Mouse (Mus musculus) cerebellum, postnatal 10 days (tissue): ENCODE measurements around the gene Vcl.

Experiments
- DNase-seq, 2 experiments: peaks; one replicate each; pipeline ENCODE4 v3.0.0; 2021; ENCODE audit warnings: mixed read lengths in 2 of 2

The Vcl gene

DNA sequence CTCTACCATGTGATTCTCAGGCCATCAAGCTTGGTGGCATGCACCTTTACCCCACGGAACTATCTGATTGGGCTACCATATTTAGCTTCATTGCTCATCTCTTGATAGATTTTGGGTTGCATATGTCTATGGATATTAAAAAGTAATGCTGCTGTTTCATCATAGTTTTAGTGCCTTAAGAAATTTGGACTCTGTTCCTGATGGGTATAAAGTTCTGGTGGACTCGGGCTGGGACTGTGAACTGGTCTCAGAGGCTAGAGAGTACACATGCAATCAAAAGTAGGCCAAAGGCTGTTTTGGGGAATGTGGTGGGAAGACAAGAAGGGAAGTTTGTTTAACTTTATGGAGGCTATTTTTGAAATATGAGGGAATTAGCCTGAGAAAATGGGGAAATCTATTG is 16.1 kb downstream of the Vcl start:
- no peak for DNase-seq

DNA sequence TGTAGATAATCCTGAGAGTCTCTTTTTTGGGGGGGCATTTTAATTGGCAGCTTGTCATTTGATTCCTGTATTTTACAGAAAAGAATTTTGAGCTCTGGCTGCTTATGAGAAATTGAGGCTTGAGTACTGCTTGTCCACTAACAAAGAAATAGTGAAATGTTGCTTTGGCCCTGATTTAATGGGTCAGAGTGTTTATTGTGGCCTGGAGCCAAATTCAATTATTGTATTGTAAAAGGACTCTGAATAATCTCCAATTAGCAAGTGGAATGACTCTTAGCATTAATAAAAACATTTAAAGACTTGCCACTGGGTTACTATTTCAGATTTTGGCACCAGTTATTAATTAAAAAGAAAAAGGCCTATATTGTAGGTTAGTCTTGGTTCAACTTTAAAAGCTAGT is 26.8 kb downstream of the Vcl start:
- DNase-seq: peak in 1 of 2 experiments; percentile 8

DNA sequence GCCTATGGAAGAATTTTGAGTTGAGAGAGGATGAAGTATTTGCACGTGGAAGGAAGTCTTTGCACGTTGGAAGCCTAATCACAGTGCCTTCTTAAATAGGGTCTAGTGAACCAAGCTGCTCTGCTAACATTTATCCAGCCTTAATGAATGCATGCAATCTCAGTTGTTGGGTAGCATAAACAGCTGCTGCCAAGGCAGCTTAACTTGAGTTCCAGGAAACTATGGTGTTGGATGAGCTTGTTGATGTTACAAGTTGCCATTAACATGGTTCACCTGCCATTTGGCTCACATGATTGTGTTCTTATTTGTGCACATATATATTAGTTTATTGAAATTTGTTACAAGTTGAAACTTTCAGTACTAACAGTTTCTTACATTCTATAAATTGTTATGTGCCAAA is 29.8 kb downstream of the Vcl start:
- DNase-seq: no peak

DNA sequence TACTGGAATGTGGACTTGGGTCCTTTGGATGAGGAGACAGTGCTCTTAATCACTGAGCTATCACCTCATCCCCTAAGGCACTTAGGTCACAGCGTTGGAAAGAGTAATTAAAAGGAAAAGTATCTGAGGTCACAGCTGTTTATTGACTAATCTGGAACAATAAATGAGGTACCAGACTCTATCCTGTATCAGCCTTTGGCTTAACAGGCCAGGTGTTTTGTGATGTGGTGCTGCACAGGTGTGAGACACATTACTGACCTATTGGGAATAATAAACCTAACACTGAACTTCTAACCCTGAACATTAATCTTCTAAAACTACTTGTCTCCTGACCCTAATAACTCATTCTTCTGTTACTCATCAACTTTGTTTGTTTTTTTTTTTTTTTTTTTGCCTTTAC is 33.3 kb downstream of the Vcl start:
- DNase-seq: no peak

DNA sequence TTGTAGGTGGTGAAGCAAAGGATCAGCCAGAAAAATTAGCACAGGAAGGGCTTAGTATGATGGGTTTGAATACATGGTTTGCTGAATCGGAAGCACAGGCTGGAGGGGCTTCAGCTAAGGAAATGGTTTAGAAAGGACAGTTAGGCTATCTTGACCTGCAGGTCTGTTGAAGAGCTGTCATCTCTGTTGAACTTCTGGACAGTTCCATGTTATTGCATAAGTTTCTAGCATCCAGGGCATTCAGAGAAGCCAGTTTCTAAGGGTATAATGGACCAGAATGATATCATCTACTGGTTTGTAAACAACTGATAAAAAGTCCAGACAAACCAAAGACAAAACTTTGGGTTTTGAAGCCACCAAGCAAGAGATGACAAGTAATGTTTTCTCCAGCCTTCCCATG is 33.7 kb downstream of the Vcl start:
- DNase-seq: no peak

DNA sequence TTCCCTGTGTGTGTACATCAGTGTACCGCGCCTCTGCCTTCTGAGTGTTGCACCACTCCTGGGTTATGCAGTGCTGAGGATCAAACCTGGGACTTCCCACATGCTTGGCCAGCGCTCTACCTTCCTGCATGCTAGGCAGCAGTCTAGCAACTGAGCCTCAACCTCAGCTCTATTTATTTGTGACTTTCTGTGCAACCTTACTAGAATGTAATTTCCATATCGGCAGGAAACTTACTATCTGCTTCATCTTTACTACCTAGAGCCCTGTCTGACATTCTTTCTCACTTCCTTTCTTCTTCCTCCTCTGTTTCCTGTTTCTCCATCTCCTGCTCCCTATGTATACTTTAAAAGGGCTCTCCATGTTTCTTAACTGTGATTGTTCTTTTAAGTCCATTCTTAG is 34.7 kb downstream of the Vcl start:
- no peak for DNase-seq

DNA sequence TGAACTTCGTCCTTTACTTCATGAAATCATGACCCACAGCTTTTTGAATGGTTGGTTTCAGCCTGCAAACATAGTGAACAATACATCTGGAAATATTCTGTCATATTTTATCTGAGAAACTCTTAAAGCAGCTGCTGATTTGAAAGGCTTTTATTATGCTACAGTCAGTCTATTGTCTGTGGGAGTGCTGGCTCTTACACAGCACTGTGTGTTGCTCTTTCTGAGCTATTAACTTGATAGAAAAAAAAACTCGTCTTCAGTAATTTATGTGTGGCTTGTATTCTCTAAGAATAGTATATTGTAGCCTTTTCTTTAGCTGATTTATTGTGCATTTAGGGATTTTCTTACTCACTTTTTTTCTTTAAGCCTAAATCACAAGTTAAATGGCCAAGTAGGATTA is 35.1 kb downstream of the Vcl start:
- no peak for DNase-seq

DNA sequence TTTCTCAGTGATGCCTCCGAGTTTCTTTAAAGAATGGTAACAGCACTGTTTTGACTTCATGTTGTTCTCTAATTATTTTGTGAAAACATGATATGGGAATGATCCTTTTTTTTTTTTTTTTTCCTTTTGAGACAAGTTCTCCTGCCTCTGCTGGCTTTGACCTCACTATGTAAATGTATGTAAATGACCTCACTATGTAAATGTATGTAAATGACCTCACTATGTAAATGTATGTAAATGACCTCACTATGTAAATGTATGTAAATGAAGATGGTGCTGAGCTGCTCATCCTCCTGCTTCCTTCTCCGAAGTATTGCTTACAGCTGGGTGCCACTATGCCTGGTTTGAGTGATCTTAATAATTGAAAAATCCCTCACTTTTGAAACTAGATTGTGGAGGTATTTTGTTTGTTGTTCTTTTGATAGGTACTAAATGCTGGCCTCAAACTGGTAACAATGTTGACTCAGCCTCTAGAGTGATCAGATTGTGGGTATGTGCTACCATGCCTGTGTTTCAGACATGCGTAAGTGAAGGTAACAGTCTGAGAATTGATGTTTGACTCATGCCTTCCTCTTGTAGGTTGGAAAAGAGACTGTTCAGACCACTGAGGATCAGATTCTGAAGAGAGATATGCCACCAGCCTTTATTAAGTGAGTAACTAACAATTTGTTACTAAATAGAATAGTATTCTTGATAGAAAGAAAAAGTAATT is 37.9 kb downstream of the Vcl start:
- DNase-seq: no peak

DNA sequence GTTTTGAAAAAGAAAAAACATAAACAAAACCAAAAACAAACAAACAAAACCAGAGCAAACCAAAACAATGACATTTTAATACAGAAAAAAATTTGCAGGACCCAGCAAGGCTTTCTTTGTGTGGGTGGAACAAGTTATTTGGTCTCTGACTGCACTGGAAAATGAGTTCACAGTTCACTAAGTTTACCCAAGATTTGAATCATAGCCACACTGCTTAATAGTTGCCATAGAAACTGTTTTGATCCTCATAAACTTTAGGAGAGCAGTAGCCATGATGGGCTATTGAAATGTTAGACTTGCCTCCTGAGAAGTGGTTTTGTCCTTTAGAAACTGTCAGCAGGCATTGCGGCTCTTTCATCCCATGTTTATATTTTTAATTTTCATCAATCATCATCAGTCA is 39.9 kb downstream of the Vcl start:
- no peak for DNase-seq

DNA sequence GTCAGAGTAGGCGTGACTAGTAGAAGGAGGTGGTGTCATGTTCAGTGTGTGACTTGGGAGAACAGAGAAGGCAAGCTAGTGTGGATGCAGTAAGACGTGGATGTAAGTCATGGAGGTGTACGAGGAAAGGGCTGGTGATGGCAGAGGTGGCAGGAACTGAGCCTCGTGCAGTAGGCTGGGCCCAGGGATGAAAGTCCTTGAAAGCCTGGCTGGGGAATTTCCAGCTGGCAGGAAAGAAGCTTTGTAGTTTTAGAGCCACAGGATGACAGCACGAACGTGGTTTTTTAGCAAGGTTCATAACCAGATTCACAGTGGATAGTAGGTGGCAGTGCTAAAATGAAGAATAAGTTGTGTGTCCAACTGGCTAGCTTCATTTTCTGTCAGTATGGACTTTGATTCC is 41.2 kb downstream of the Vcl start:
- DNase-seq: peak; percentile 10 to 25

DNA sequence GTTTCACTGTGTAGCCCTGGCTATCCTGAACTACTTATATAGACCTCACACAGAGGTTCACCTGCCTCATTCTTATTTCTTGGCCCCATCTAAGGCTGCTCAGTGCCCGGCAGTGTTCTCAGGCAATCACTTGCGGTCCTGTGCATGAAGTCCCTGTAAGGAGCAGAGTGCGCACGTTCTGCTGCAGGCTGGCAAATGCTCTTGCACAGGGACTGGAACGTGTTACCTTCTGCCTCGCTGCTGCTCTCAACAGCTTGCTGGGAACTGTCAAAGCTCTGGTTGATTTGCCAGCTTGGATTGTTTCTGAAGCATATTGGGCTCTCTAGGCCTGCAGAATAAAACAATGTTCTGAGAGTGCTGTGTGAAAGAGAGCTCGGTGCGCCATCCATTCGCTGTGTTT is 41.7 kb downstream of the Vcl start:
- DNase-seq: peak; percentile 70 to 76

DNA sequence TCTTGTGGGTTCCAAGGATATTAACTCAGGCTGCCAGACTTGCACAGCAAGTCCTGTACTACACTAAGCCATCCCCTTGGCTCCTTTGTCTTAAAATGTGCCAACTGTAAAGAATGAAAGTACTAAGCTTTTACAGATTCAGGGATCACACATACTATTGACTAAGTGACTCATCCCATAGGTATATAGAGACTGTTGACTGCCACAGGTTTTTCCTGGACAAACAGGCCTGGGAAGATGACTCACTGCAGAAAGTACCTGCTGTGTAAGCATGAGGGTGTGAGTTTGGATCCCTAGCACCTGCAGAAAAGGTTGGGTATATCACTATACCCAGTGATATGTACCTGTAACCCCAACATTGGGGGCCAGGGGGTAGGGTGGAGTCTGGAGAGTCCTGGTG is 44.6 kb downstream of the Vcl start:
- no peak for DNase-seq

DNA sequence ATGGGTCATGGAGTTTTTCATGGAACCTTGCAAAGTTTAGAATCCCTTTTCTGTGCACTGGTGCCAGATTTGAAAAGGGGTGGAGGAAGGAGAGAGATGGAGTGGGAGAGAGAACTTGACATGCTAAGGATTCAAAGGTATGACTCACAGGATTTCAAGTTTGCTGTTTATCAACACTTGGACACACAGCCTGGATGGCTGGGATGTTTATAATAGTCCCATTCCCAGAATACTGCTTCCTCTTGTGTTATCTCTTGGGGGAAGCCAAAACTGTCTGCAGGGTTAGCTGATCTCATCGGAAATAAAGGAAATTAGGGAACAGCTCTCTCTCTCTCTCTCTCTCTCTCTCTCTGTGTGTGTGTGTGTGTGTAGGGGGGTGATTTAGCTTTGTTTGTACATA is 47.5 kb downstream of the Vcl start:
- DNase-seq: no peak

DNA sequence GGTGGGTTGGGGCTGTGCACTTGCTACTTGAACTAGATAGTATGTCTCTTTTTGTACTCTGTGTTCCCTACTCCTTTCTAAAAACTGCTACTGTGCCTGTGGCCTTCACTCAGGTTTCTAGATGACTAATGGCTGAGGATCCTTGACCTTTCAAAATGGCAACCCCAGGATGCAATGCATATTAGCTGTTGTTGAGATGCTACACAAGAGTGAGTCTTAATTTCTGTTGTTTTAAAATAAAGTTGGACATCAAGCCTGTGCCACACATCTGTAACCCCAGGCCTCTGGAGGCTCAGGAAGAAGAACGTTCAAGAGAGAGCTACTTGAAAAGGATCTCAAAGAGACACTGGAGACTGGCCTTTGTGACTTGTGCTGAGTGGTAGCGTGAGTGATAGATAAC is 48.5 kb downstream of the Vcl start:
- no peak for DNase-seq

DNA sequence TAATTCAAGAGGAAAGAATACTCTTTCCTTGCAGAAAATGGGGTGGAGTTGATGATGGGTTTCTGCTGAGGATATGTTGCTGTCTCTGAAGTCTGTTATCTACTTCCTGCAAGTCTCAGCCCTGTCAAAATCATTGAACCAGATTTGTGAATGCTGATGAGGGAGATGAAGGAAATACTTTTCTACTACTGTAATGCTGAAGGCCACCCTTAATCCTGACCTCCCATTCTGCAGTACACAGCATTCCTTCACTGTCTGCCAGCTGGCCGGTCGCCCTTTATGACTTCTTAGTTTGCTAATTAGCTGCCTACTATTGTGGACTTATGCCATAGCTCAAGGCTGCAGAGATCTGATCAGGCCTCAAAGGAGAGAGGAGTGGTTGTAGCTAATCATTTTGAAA is 54.6 kb downstream of the Vcl start:
- DNase-seq: peak; percentile 67 to 74

DNA sequence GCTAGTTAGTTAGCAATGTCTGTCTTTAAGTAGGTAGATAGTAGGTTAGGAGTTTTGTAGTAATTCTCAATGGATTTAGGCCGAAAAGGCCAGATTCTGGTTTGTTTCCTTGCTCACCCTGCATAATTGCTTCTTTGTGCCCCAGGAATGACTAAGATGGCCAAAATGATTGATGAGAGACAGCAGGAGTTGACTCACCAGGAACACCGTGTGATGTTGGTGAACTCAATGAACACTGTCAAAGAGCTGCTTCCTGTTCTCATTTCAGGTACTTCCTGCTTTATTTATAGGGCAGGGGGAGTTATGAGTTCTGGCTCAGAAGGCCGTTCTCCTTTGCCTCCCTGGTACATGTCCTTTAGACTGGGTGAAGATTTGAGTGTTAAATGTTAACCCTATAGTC is 56.3 kb downstream of the Vcl start:
- DNase-seq: no peak

DNA sequence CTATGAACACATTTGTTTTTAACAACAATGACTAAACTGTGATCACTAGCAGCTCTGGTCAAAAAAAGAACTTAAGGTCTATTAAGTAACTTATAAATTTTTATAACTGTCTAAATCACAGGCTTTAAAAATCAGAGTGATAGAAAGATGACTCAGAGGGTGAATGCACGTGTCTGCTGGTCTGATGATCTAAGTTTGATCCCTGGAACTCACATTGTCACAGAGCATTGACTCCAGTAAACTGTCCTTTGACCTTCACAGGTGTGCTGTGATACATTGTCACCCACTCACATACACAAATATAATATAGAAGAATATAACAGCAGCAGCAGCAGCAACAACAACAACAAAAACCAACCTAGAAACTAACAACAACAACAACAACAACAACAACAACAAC is 62.3 kb downstream of the Vcl start:
- no peak for DNase-seq

DNA sequence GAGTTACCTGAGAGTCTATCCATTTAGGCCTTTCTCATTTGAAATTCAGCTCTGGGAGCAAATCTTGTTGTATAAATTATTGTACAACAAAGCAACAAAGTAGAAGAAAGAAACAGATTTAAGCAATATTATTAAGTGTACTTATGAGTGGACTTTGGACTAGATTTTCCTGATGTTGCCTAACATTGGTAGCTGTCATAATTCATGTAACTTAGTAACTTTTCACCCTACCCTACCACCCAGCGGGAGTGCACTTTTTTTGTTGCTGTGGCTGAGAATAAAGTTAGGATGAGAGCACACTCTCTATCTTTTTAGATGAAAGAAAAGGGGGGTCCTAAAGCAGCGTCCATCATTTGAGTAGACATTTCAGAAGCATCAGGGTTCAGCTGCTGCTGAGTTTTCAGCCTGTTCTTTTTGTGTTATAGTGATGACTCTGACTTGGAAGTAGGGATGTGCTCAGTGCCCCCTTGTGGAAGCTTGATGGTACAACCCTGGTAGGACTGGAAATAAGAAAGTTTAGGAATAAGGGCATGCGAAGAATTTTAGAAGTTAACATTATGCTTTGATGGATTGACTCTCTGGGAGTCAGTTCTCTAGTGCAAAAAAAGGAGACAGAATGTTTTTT is 64.0 kb downstream of the Vcl start:
- DNase-seq: peak; percentile 63 to 69

DNA sequence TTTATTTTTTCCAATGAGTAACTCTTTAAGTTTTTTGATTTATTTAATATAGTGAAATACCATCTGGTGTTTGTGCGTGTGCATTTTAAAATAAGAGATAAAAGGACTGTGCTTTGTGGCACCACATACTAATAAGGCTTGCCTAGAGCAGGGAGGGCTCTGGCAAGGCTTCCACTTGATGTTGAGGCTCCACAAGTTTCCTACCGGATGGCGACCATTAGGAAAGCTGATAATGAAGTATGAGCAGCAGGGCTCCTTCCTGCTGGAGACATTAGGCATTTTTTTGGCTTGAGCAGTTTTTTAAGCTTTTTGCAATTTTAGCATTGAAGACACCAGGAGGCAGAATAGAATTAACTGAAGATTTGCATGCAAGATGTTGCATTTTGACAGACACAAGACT is 65.3 kb downstream of the Vcl start:
- no peak for DNase-seq

DNA sequence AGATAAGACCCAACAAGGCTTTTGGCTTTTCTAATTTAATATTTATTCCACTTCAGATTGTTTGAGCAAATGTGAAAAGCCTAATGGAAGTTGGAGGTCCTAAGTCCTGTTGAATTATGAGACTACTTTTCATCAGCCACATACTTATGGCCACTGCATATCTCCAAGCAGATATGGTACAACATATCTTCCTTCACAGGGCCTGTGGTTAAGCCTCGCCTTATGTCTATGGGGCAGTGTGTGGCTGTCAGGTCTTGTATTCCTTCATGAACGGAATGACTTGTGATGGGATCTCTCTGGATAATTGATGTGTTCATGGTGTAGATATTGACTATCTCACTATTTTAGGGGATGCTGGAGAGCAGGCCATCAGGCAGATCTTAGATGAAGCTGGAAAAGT is 66.3 kb downstream of the Vcl start:
- DNase-seq: no peak

DNA sequence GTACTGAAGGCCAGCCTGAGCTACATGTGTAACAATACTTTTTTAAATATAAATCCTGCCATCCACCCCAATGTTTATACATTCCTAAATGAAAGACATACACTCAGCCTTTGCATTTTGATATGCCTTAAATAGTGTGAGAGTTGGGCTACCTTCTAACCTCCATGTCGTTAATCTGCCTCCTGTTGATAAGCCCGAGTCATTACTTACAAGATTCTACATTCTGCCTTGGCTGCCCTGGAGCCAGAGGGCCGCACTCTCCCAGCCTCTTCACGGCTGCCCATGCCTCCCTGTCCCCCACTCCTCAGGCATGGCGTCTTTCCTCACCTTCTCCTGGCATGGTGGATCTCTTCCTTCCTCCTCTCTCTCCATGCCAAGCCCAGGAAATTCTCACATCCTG is 67.2 kb downstream of the Vcl start:
- no peak for DNase-seq

DNA sequence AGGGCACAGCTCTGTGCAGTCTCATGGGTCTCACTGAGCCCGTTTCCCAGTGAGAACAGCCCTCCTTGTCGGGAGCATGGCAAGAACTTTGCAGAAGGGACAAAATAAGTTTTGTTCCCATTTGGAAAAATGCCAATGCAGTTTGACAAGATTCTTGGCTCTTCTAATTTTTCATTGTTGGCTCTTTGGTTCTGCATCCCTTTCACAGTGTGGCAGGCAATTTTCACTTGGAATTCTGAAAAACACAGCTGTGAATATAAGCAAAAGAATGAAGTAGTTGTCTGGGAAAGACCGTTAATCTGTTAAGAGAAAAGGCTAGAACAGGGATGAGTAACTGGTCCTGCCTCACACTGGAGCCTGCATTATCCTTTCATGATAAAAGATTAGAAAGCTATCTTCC is 68.3 kb downstream of the Vcl start:
- peak; percentile 8 to 10 for DNase-seq

DNA sequence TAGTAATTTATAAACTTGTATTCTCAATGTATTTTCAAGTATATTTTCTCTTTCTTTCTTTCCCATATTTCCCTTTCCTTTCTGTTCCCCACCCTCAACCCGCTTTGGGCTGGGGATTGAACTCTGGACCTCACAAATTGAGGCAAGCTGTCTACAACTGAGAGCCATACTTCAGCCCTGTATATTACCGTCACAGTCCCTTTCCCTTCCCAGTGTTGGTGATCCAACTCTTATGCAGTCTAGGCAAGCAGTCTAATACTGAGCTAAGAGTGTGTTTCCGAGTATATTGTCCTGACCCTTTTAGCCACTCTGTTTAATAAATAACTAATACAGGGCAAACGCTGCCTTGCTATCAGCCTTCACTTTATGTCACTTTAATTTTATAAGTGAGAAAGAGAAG is 70.4 kb downstream of the Vcl start:
- no peak for DNase-seq

DNA sequence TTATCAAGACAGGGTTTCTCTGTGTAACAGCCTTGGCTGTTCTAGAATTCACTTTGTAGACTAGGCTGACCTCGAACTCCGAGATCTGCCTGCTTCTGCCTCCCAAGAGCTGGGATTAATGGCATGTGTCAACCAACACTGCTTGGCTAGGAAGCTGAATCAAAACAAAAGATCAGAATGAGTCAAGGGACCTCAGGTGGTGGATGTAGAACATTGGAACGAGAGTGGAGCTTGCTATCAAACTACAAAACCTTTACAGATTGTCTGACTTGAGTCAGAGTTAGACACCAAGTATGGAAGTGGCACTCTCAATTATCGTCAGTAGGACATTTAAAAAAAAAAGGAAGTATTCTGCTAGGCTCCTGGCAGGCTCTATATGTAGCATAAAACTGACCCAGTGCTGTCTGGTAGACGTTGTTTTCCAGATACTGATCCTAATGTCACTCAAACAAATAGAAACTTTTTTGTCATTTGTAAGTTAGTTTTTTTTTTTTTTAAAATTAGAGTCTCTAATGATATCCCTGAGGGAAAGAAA is 84.7 kb downstream of the Vcl start:
- DNase-seq: no peak

DNA sequence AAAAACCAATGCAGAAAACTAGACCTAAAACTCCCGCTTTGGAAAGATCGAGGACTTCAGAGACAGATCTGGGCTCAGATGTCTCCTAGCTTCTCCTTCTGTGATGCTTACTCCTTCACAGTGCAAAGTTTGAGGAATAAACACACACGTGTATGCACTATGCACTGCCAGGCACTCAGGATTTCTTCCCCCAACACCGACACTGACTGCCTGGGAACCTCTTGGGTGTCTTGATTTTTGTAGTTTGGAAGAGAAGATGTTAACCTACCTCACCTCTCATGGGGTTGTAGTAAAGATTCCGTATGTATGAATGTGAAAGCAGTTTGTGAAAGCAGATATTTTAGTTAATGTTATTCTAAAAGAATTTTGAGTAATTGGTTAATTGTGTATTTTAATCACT is 88.7 kb downstream of the Vcl start:
- DNase-seq: no peak
